Mouse (Mus musculus): ENCODE results near the gene Hdhd5.

The Hdhd5 gene

GRCm38 (mm10) chr6:120483211-120483626, 47.9 kb downstream of the Hdhd5 start:
- DNase-seq (ENCODE audit: low read depth, low spot score): peak; percentile 77

- no peak for DNase-seq (ENCODE audit: low read depth, low spot score)
Measured at GRCm38 (mm10) chr6:120482756-120483155, 48.4 kb downstream of the Hdhd5 start.

DNA sequence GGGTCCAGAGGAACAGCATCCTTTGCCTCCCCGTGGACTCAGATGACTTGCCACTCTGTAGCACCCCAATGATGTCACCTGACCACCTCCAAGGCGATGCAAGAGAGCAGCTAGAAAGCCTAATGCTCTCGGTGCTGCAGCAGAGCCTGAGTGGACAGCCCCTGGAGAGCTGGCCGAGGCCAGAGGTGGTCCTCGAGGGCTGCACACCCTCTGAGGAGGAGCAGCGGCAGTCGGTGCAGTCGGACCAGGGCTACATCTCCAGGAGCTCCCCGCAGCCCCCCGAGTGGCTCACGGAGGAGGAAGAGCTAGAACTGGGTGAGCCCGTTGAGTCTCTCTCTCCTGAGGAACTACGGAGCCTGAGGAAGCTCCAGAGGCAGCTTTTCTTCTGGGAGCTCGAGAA, 49.1 kb downstream of the Hdhd5 start:
- no peak for DNase-seq (ENCODE audit: low read depth, low spot score)

DNA sequence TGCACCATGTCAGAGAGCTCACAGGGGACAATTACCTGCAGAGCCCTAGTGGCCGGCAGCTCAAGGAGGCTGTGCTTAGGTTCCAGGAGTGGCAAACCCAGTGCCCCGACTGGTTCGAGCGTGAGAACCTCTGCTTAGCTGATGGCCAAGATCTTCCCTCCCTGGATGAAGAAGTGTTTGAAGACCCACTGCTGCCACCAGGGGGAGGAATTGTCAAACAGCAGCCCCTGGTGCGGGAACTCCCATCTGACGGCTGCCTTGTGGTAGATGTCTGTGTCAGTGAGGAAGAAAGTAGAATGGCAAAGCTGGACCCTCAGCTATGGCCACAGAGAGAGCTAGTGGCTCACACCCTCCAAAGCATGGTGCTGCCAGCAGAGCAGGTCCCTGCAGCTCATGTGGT, 49.6 kb downstream of the Hdhd5 start:
- peak; percentile 52 for DNase-seq (ENCODE audit: low read depth, low spot score)

- DNase-seq (ENCODE audit: low read depth, low spot score): no peak
Measured at GRCm38 (mm10) chr6:120480361-120480760, 50.8 kb downstream of the Hdhd5 start.

GRCm38 (mm10) chr6:120479302-120479701, 51.8 kb downstream of the Hdhd5 start:
- no peak for DNase-seq (ENCODE audit: low read depth, low spot score)

- no peak for DNase-seq (ENCODE audit: low read depth, low spot score)
Measured at GRCm38 (mm10) chr6:120475288-120475687, 55.8 kb downstream of the Hdhd5 start.

- no peak for DNase-seq (ENCODE audit: low read depth, low spot score)
Measured at GRCm38 (mm10) chr6:120473427-120473826, 57.7 kb downstream of the Hdhd5 start.

DNA sequence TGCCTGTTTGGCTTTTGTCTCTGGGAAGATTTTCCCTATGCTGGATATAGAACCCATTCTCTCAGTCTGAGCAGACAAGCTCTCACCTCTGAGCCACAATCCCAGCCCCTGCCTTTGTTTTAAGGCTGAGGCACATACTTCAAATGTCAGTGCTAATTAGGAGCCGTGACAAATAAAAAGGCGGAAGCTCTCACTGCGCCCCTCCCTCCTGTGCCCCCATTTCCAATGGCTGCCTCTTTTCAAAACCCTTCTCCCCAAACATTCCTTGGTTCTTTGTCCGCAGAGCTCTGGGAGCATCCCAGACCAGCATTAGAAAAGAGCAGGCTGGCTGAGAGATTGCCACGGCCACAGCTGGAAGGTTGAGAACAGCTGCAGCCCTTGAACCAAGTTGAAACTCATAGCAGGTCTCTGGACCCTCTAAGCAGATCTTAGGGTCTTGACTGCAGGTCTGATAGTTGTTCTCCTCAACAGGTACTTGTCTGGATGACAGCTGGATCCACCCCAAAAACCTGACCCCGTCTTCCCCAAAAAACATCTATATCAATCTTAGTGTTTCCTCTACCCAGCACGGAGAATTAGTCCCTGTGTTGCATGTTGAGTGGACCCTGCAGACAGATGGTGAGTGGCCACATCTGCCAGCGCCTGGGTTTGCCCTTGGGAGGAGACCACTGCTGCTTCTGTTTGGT, 58.5 kb downstream of the Hdhd5 start:
- DNase-seq (ENCODE audit: low read depth, low spot score): no peak

DNA sequence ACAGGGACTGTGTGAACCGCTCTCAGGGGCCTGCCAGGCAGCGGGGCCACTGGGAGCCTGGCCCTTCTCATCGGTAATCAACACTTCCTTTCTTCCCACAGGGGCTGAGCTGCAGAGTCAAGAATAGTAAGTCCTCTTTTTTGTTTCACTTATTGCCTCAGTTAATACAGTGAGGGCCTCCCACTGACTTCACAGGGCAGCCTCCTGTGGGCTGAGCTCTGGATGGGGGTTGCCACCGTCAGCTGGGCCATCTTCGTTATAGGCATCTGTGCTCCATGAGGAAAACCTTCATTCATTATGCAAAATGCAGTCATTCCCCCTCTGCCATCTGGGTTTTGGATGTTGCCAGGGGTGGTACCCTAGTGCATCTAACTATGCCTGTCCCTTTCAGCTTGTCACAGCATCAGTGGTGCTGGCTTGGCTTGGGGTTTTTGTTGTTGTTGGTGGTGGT, 59.1 kb downstream of the Hdhd5 start:
- DNase-seq (ENCODE audit: low read depth, low spot score): no peak

DNA sequence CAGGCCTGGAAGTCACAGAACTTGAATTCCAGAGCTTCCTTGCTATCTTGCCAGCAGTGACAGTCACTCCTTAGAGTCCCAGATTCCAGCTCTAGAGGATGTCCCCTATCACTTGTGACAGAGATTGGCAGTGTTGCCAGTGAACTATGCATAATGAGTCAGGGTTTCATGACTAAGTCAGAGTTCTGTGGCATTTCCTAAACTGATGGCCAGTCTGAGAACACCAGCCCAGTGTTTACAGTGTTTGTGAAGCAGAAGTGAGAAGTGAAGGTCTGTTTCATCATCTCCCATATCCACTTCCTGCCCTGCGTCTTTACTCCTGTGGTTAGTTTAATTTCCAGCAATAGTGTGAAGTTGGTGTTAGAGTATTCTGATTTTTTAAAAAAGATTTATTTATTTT, 60.5 kb downstream of the Hdhd5 start:
- DNase-seq (ENCODE audit: low read depth, low spot score): peak; percentile 49

DNA sequence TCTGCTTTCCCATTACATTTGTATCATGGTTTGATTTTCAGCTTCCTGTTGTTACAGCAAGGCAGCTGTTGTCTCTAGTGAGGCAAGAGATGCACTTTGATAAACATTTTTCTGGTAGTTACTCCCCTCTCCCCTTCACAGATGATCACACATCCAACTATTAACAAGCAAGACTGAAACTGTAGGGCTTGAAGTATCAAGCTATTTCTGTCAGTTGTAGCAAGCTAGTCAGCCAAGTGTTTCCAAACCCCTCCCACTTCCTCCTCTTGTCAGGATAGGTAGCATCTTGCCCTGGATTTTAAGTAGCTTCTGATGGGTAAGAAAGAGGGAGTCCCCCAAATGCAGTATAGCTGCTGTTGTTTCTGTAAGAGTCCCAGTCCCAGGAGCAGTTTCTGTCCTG, 61.3 kb downstream of the Hdhd5 start:
- no peak for DNase-seq (ENCODE audit: low read depth, low spot score)

DNA sequence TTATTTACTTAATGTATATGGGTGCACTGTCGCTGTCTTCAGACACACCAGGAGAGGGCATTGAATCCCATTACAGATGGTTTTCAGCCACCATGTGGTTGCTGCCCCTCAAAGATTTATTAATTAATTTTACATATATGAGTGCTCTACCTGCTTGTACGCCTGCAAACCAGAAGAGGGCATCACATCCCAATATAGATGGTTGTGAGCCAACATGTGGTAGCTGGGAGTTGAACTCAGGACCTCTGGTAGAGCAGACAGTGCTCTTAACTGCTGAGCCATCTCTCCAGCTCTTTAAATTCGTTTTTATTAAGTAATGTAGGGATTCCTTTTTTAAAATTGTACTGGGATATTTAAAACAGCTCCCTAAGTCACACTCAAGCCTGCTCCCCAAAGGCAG, 61.9 kb downstream of the Hdhd5 start:
- no peak for DNase-seq (ENCODE audit: low read depth, low spot score)

- no peak for DNase-seq (ENCODE audit: low read depth, low spot score)
Measured at GRCm38 (mm10) chr6:120468259-120468658, 62.9 kb downstream of the Hdhd5 start.

DNA sequence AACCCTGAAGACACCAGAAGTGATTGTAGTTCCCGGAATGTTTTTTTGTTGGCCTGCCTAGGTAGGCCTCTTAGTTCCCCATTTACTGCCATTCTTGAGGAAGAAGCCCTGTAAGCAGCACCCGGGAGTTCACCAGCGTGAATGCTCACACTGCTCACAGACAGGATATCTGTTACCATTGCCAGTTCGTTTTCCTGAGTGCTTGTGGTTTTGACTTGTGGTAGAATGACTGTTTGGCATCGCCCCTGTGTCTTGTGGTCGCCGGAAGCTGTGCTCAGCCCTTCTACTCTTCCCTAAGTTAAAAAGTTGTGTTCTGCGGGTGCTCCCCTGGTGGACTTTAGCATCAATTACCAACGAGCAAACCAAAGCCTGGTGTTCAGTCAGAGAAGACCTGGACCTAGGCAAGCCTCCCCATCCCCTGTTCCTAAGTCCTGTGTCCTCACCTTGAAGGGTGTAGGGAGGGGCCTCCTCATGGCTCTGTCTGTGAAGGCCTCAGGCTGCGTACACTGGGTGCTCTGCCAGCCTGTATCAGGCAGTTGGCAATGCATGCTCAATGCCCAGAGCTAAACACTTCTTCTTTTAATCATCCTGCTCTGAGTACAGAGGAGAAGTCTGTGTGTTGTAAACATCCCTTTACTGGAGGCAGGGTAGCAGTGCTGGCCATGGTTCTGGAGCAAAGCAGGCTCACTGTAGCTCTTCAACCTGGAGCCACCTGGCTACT, 64.3 kb downstream of the Hdhd5 start:
- peak; percentile 89 for DNase-seq (ENCODE audit: low read depth, low spot score)

GRCm38 (mm10) chr6:120465393-120465792, 65.7 kb downstream of the Hdhd5 start:
- DNase-seq (ENCODE audit: low read depth, low spot score): no peak

DNA sequence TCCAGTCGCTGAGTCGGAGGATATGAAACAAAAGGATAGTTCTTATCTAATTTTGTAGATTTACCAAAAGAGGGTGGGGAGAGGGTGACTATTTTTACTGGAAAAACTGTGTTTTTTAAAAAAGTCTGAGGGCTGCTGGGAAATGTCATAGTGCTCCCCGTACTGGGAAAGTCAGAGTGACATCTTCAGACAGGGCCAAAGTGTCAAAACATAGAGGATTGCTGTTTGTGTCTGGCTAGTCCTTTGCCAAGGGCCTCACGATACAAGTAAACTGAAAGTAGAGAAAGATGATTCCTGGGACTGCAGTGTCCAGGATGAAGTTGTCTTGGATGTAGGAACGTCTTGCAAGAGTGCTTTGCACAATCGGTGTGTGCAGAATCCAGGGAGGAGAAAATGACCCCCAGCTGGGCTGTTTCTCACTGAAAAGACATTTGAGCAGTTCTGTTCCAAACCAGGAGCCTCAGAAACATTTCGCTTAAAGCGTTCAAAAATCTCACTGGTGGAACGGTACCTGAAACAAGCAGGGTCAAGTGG, 66.6 kb downstream of the Hdhd5 start:
- DNase-seq (ENCODE audit: low read depth, low spot score): no peak

- DNase-seq (ENCODE audit: low read depth, low spot score): peak; percentile 78
Measured at GRCm38 (mm10) chr6:120463884-120464283, 67.2 kb downstream of the Hdhd5 start.

GRCm38 (mm10) chr6:120463086-120463871, 67.8 kb downstream of the Hdhd5 start, which contains the start of gene Il17ra:
Gene Il17ra (plus strand): TSS chr6:120463247.
- peak; percentile 89 for DNase-seq (ENCODE audit: low read depth, low spot score)

DNA sequence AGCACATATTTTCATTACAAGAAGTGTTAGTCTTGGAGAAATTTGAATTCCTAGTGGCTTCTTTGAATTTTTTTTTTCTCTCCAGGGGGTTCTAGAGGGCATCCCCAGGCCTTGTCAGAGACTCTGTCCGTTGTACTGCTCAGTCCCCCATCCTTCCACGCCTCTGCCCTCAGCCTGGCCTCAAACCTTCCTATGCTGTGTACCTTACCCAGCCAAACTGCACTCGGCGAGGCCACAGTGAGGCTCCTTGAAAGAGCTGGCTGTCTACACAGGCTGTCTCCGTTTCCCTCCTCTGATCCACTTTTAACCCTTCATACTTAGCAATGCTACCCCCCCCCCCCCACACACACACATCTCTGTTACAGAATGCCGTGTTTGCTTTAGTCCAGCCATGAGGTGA, 68.9 kb downstream of the Hdhd5 start:
- no peak for DNase-seq (ENCODE audit: low read depth, low spot score)

DNA sequence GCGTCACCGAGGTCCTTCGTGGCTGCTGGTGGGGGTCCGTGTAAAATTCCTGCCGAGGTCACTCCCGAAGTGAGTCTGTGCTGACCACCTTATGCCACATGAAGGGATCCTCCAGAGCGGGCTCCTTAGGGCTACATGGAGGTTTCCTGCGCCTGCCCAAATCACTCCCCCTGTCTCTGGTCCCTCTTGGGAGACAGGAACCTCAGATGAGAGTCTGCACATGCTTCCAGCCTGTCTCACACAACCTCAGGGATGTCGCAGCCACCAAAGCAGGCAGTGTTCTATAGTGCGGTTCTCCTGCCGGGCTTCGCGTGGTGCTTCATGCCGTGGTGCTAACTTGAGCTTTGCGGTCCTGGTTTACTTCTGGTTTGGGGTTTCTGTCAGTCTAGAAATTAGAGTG, 69.9 kb downstream of the Hdhd5 start:
- DNase-seq (ENCODE audit: low read depth, low spot score): no peak
